Comparison of ENCODE assay signal across 8 mouse cellular contexts in the genomic region with DNA sequence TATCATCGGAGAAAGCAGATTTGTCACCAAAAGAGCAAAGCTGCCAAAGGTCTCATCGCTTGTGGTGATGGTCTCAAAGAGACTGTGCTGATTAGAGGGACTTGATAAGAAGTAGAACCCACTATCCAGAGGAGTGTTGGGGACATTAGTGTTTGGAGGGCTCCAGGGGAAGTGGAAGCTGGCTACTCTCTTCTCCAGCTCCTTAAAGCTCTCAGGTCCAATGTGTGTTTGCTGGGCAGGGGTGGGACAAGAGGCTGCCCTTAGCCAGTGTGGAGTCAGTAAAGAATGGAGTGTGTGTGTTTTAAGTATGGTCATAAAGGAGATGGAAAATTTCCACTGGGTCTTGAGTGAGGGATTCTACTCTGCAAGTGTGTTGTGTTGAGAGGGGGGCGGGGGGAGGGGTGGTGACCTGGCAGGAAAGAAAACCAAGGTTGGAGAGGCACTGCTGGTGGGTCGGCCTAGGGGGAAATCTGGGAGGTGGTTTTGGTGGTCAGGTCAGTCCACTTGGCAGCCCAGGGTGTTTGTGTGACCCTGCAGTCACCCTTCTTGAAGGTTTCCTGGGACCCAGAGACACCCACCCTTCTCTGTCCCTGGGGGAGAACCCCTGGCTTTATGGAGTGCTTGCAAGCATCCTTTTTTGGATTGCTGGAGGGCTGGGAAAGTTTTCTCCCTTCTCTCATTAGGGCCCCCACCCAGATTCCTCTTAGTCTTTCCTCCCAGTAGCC. TPM values are rescaled to one million over a fixed set of nuclear protein-coding genes. Genes with fewer than 3 reads are reported as not detected.
DNase-seq lines count a peak whose midpoint lies in the region; ATAC-seq and TF ChIP-seq lines count a peak whose summit lies in the region.

No protein-coding gene starts in this region.

- peak in 1 of 2 experiments; percentile 23 for DNase-seq in cerebellum, adult 2 months
- no peak for DNase-seq in cerebellum, postnatal 36 days
- no peak for DNase-seq in forebrain, embryonic 14.5 days (ENCODE audit: low spot score)
- DNase-seq in kidney, postnatal 0 days (ENCODE audit: low spot score), result no peak
- DNase-seq in midbrain, embryonic 14.5 days, result no peak
- no peak for DNase-seq in retina, postnatal 1 day
- DNase-seq in urinary bladder, postnatal 25 days (ENCODE audit: low spot score), result no peak
- DNase-seq in spleen, adult 18-20 months, result no peak

- peak overlapping the region; percentile 98 for H3K4me2 ChIP-seq in forebrain, embryonic 14.5 days (ENCODE audit: low read length)
- H3K4me2 ChIP-seq in kidney, postnatal 0 days (ENCODE audit: low read length), result peak overlapping the region; percentile 74
- H3K4me2 ChIP-seq in midbrain, embryonic 14.5 days (ENCODE audit: low read length), result peak overlapping the region; percentile 97

- TF ChIP-seq POLR2A in cerebellum, adult 2 months (IDR thresholded peaks at IDR 0.05; ENCODE audit: borderline replicate concordance, insufficient read depth, low read length), result no peak

- no peaks in the 10 kb centered on the region for H3K9me3 ChIP-seq in forebrain, embryonic 14.5 days (replicated peaks; ENCODE audit: control insufficient read depth, low read length)
- no peaks in the 10 kb centered on the region for H3K9me3 ChIP-seq in kidney, postnatal 0 days (replicated peaks; ENCODE audit: low read length)
- no peaks in the 10 kb centered on the region for H3K9me3 ChIP-seq in midbrain, embryonic 14.5 days (ENCODE audit: control insufficient read depth, low read length)

- H3K36me3 ChIP-seq in forebrain, embryonic 14.5 days (ENCODE audit: control insufficient read depth, insufficient read depth, low read length), result no peaks in the 10 kb centered on the region
- H3K36me3 ChIP-seq in kidney, postnatal 0 days (ENCODE audit: insufficient read depth, low read length), result 0 out of 2 replicates have a peak, but pooled peaks cover under 1% of the 10 kb centered on the region
- no peaks in the 10 kb centered on the region for H3K36me3 ChIP-seq in midbrain, embryonic 14.5 days (ENCODE audit: control insufficient read depth, insufficient read depth, low read length)

- WGBS in cerebellum, adult 2 months, result 77% methylated on average over 4 of the region's 4 CpGs
- WGBS in forebrain, embryonic 14.5 days, result 26% methylated on average over 4 of the region's 4 CpGs
- WGBS in kidney, postnatal 0 days, result 30% methylated on average over 4 of the region's 4 CpGs
- 34% methylated on average over 4 of the region's 4 CpGs for WGBS in midbrain, embryonic 14.5 days

- no peak for ATAC-seq in forebrain, embryonic 14.5 days
- ATAC-seq in kidney, postnatal 0 days (replicated peaks; ENCODE audit: low FRiP score, low read depth), result no peak
- no peak for ATAC-seq in midbrain, embryonic 14.5 days (ENCODE audit: low FRiP score, low TSS enrichment)

- no peaks in the 10 kb centered on the region for H3K27me3 ChIP-seq in cerebellum, adult 2 months (ENCODE audit: control insufficient read depth, insufficient read depth, low read length)
- H3K27me3 ChIP-seq in forebrain, embryonic 14.5 days (replicated peaks; ENCODE audit: control insufficient read depth, insufficient read depth, low read length), result no peaks in the 10 kb centered on the region
- H3K27me3 ChIP-seq in kidney, postnatal 0 days (ENCODE audit: insufficient read depth, low read length), result no peaks in the 10 kb centered on the region
- H3K27me3 ChIP-seq in midbrain, embryonic 14.5 days (ENCODE audit: control insufficient read depth, insufficient read depth, low read length), result peaks cover 14% of the 10 kb centered on the region; the same call in 1 of the 2 replicates

- peak overlapping the region; percentile 70 for H3K27ac ChIP-seq in cerebellum, adult 2 months (ENCODE audit: insufficient read depth, low read length)
- H3K27ac ChIP-seq in forebrain, embryonic 14.5 days (ENCODE audit: low read depth, low read length), result no peak overlapping the region
- H3K27ac ChIP-seq in kidney, postnatal 0 days, result peak overlapping the region; percentile 84
- H3K27ac ChIP-seq in midbrain, embryonic 14.5 days (replicated peaks; ENCODE audit: low read depth, low read length), result no peak overlapping the region

- peaks cover 10% of the 10 kb centered on the region for H3K4me1 ChIP-seq in cerebellum, adult 2 months (ENCODE audit: control insufficient read depth, insufficient read depth, low read length)
- H3K4me1 ChIP-seq in forebrain, embryonic 14.5 days (ENCODE audit: control insufficient read depth, insufficient read depth, low read length), result peaks cover 31% of the 10 kb centered on the region
- H3K4me1 ChIP-seq in kidney, postnatal 0 days (replicated peaks; ENCODE audit: insufficient read depth, low read length), result peaks cover 10% of the 10 kb centered on the region
- peaks cover 13% of the 10 kb centered on the region for H3K4me1 ChIP-seq in midbrain, embryonic 14.5 days (ENCODE audit: control insufficient read depth, insufficient read depth, low read length)

- H3K9ac ChIP-seq in forebrain, embryonic 14.5 days (ENCODE audit: low read length), result peak overlapping the region; percentile 68; the same call in 1 of the 2 replicates
- peak overlapping the region; percentile 85 for H3K9ac ChIP-seq in kidney, postnatal 0 days (ENCODE audit: low read depth, low read length)
- H3K9ac ChIP-seq in midbrain, embryonic 14.5 days (replicated peaks; ENCODE audit: low read length), result no peak overlapping the region

- H3K4me3 ChIP-seq in cerebellum, adult 2 months (replicated peaks; ENCODE audit: insufficient read depth, low read depth, low read length), result peak overlapping the region; percentile 34
- peak overlapping the region; percentile 52 for H3K4me3 ChIP-seq in forebrain, embryonic 14.5 days (ENCODE audit: low read depth, low read length)
- peak overlapping the region; percentile 72 for H3K4me3 ChIP-seq in kidney, postnatal 0 days (replicated peaks; ENCODE audit: low read depth, low read length)
- peak overlapping the region; percentile 49 for H3K4me3 ChIP-seq in midbrain, embryonic 14.5 days (replicated peaks; ENCODE audit: low read depth, low read length)

- TF ChIP-seq CTCF in cerebellum, adult 2 months (IDR thresholded peaks at IDR 0.05; ENCODE audit: borderline replicate concordance, insufficient read depth, low read depth, low read length), result no peak
- no peak for TF ChIP-seq CTCF in kidney, postnatal 0 days (IDR thresholded peaks at IDR 0.05; ENCODE audit: low read depth)

RNA-seq across cellular contexts. Expression of a gene that starts 1.6 kb away (rescaled TPM):
- 47.7 and 48.9 TPM in 2 replicates for polyA plus RNA-seq in cerebellum, adult 2 months (2012; rRNA removed)
- polyA plus RNA-seq in forebrain, embryonic 14.5 days (2014; fragmentation: Nextera tagmentation; extraction: Ambion mirVana), result 7.9 and 13.8 TPM in 2 replicates
- polyA plus RNA-seq in kidney, postnatal 0 days (2015; fragmentation: Nextera tagmentation; extraction: Ambion mirVana), result 87.4 and 99.7 TPM in 2 replicates
- polyA plus RNA-seq in midbrain, embryonic 14.5 days (2014; fragmentation: Nextera tagmentation; extraction: Ambion mirVana), result 13.2 and 23.5 TPM in 2 replicates

Comparison
In these comparisons a context has a peak if more than half of its experiments do, and no peak if none do; other contexts are left out.
1. H3K27ac ChIP-seq: peak in cerebellum, adult 2 months (single experiment) and kidney, postnatal 0 days (single experiment); none in forebrain, embryonic 14.5 days (single experiment) and midbrain, embryonic 14.5 days (single experiment).
2. Peak in every context shown above with its lines, with median percentiles within 50 percentile points of each other: H3K4me3 ChIP-seq and H3K4me2 ChIP-seq.